Mouse (Mus musculus): ENCODE results near the gene Ifit3b.
"Not testable (repeated sequence)": the region's sequence is repeated elsewhere in the genome, so short reads cannot be mapped to it uniquely, and the experiment has no call there.

Ifit3b gene

GRCm38 (mm10) chr19:34610118-34610517, 2.3 kb downstream of the Ifit3b start:
- DNase-seq (ENCODE audit: low spot score), result not testable (repeated sequence)

- DNase-seq (ENCODE audit: low spot score), result not testable (repeated sequence)
These were observed 4.7 kb downstream of the Ifit3b start for GRCm38 (mm10) chr19:34612243-34613001.

- no peak for DNase-seq (ENCODE audit: low spot score)
These were observed 13.1 kb downstream of the Ifit3b start for GRCm38 (mm10) chr19:34620871-34621270.

- no peak for DNase-seq (ENCODE audit: low spot score)
These were observed 16.0 kb downstream of the Ifit3b start for GRCm38 (mm10) chr19:34623781-34624180.

- no peak for DNase-seq (ENCODE audit: low spot score)
These were observed 16.9 kb downstream of the Ifit3b start for GRCm38 (mm10) chr19:34624663-34625062.

- DNase-seq (ENCODE audit: low spot score), result no peak
These were observed 19.7 kb downstream of the Ifit3b start for GRCm38 (mm10) chr19:34627496-34627895.

GRCm38 (mm10) chr19:34631487-34631886, 23.7 kb downstream of the Ifit3b start:
- peak; percentile 70 for DNase-seq (ENCODE audit: low spot score)

GRCm38 (mm10) chr19:34633484-34633883, 25.7 kb downstream of the Ifit3b start:
- no peak for DNase-seq (ENCODE audit: low spot score)

GRCm38 (mm10) chr19:34636933-34637557, 29.3 kb downstream of the Ifit3b start:
- DNase-seq (ENCODE audit: low spot score), result peak; percentile 66

- peak; percentile 57 for DNase-seq (ENCODE audit: low spot score)
These were observed 32.9 kb downstream of the Ifit3b start, which contains the start of the genes Ifit1bl2 and Ifit1 for GRCm38 (mm10) chr19:34640623-34641022. Gene Ifit1bl2 (minus strand): TSS chr19:34640743. Gene Ifit1 (plus strand): TSS chr19:34640871.

GRCm38 (mm10) chr19:34642616-34643015, 34.8 kb downstream of the Ifit3b start:
- no peak for DNase-seq (ENCODE audit: low spot score)

GRCm38 (mm10) chr19:34647630-34648029, 39.9 kb downstream of the Ifit3b start:
- DNase-seq (ENCODE audit: low spot score), result peak; percentile 62

GRCm38 (mm10) chr19:34650276-34650675, 42.5 kb downstream of the Ifit3b start:
- DNase-seq (ENCODE audit: low spot score), result no peak

GRCm38 (mm10) chr19:34650997-34651396, 43.2 kb downstream of the Ifit3b start:
- DNase-seq (ENCODE audit: low spot score), result no peak

- DNase-seq (ENCODE audit: low spot score), result no peak
These were observed 47.5 kb downstream of the Ifit3b start for GRCm38 (mm10) chr19:34655227-34655805.

- DNase-seq (ENCODE audit: low spot score), result no peak
These were observed 48.9 kb downstream of the Ifit3b start for GRCm38 (mm10) chr19:34656511-34657298.

GRCm38 (mm10) chr19:34662067-34662507, 54.3 kb downstream of the Ifit3b start:
- peak; percentile 51 for DNase-seq (ENCODE audit: low spot score)

GRCm38 (mm10) chr19:34662740-34663139, 55.0 kb downstream of the Ifit3b start:
- no peak for DNase-seq (ENCODE audit: low spot score)
